Mouse (Mus musculus) lung, embryonic 14.5 days (tissue): ENCODE results near the gene Commd1. TPM values are rescaled to one million over a fixed set of nuclear protein-coding genes. Genes with fewer than 3 reads are reported as not detected.

ENCODE experiments used
- ATAC-seq: fragments of 200-750 bp; cut with Nextera tagmentation; 2 replicates; pipeline ENCODE4 v1.8.0; 2017; ENCODE audit warnings: mild to moderate bottlenecking, moderate TSS enrichment, moderate library complexity; ENCODE audit not compliant: insufficient read depth
- DNase-seq: peaks from one replicate; pipeline ENCODE4 v3.0.0-alpha.2; 2015
- H3K27ac ChIP-seq: fragments of 300-500 bp; sonication (generic); 2 replicates; pipeline ENCODE4 v1.5.1; 2014; ENCODE audit warnings: low read depth, mild to moderate bottlenecking, moderate library complexity
- H3K27me3 ChIP-seq: fragments of 300-500 bp; sonication (generic); 2 replicates; pipeline ENCODE4 v1.6.1; 2014; ENCODE audit warnings: low read length, control low read depth; ENCODE audit not compliant: insufficient read depth
- H3K36me3 ChIP-seq: fragments of 300-500 bp; sonication (generic); 2 replicates; pipeline ENCODE4 v1.6.1; 2014; ENCODE audit warnings: control low read depth; ENCODE audit not compliant: insufficient read depth
- H3K4me1 ChIP-seq: fragments of 300-500 bp; sonication (generic); 2 replicates; pipeline ENCODE4 v1.6.1; 2014; ENCODE audit warnings: antibody characterized with exemption, control low read depth; ENCODE audit not compliant: insufficient read depth
- H3K4me2 ChIP-seq: fragments of 300-500 bp; sonication (generic); 2 replicates; pipeline ENCODE4 v1.6.1; 2014; ENCODE audit warnings: mild to moderate bottlenecking
- H3K4me3 ChIP-seq: fragments of 300-500 bp; sonication (generic); 2 replicates; pipeline ENCODE4 v1.5.1; 2014; ENCODE audit warnings: low read depth, low read length
- H3K9ac ChIP-seq: fragments of 300-500 bp; sonication (generic); 2 replicates; pipeline ENCODE4 v1.6.1; 2014
- H3K9me3 ChIP-seq: fragments of 300-500 bp; sonication (generic); 2 replicates; pipeline ENCODE4 v1.6.1; 2016; ENCODE audit warnings: low read depth, low read length, control low read depth
- CTCF ChIP-seq: IDR thresholded peaks from 2 replicates; pipeline ENCODE4 v1.5.1; 2016; ENCODE audit warnings: antibody characterized with exemption, low read depth
- WGBS: fragments of 180-500 bp; shearing (Covaris S2); extraction: QIAGEN DNeasy Blood & Tissue Kit; methylation state at CpG from one replicate; pipeline ENCODE4 v1.1.7; 2014; 5-methylcytosine and 5-hydroxymethylcytosine counted together
- polyA plus RNA-seq: library from polyadenylated mRNA; unstranded; fragments of >200 nt; fragmentation: Nextera tagmentation; extraction: Ambion mirVana; gene quantifications from 2 replicates; pipeline ENCODE4 v1.2.1, GENCODE M21; 2014

The Commd1 gene
- polyA plus RNA-seq, 1 experiment from 2014 or later = 422 TPM

DNA sequence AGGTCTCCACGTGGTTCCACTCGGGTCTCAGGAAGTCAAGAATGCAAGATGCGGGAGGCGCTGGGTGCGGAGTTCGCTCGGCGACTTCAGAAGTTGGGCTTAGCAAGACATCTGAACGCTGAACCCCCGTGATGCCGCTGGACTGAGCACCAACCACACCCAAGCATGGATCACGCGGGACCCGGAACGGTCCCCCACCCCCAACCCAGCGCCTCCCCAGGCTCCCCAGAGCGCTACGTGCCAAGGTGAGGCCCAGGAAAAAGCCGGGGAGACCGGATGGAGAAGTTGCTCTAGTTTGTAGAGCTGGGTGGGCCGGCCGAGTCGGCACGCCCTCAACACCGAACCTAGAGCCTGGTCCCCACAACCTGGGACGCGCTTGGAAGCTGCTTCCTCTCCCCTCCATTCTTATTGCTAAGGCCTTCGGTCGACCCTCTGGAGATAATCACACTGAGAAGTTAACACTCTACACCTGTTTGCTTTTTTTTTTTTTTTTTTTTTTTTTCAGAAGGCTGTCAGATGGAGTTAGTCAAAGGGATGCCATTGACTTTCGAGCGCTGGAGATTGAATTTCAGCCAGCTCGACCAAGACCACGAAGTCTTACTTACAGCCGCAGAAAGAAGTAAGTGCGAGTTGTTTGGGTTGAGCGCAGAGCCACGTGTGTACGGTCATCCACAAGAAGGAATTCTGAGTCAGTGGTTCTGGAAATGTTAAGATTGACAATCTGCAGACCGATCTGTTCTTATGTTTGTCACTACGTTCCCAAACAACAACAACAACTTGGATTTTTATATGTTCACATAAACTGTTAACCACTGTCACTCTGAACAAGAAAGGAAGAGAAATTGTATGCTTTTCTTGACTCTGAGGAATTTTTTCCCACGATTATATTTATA, 121.6 kb downstream of the Commd1 start, which contains the start of gene B3gnt2:
Gene B3gnt2 (minus strand): TSS at position 627 of the 893 bp plus-strand sequence.
- Histone ChIP-seq H3K27me3 (peaks cover 27% of the 10 kb centered on the region), H3K27ac (peak within 1 kb of the TSS; percentile 86), H3K4me3 (peak within 1 kb of the TSS; percentile 73), H3K9me3 (no peaks in the 10 kb centered on the region), H3K4me1 (no peaks in the 10 kb centered on the region), H3K4me2 (peak within 1 kb of the TSS; percentile 96), H3K9ac (peak within 1 kb of the TSS; percentile 82), H3K36me3 (no peaks in the 10 kb centered on the region)
- ATAC-seq = peak; percentile 15
- no peak for TF ChIP-seq CTCF
- peak; percentile 54 for DNase-seq
- WGBS = 4% methylated on average over 41 of the region's 41 CpGs

DNA sequence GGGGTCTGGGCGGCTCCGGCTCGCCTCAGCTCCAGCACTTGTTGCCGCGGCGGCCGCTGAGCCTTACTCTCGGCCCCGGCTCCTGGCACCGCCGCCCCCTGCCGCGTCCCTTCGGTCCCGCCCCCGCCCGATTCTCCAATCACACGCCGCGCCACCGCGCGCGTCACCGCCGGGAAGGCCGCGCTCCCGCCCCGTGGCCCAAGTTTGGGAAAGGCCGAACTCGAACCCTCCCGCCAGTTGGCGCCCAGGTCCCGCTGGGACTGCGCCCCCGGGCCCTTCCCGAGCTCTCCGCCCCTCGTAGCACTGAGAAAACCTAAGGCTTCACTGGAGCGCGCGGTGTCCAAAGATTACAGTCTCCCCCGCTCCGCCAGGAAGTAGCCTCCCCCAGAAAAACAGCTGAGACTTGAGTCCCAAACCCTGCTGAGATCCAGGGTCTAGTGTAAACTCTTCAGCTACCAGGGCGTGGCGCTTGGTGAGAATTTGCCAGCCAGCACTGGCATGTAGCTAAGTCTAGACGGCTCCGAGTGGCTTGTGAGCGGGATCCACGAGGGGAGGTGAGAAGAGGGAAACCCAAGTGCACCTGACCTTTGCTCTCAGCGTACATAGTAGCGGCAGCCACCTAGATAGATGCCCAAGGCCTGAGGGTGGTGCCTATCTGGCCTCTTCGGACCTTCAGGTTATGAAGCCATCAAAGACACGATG, 122.4 kb downstream of the Commd1 start:
- H3K27ac ChIP-seq = peak overlapping the region; percentile 86
- H3K4me3 ChIP-seq = peak overlapping the region; percentile 73
- peak; percentile 16; the same call in 1 of the 2 replicates for TF ChIP-seq CTCF
- peaks cover 27% of the 10 kb centered on the region for H3K27me3 ChIP-seq
- peak; percentile 95 for ATAC-seq
- WGBS = 1% methylated on average over 54 of the region's 55 CpGs
- no peaks in the 10 kb centered on the region for H3K36me3 ChIP-seq
- peak overlapping the region; percentile 82 for H3K9ac ChIP-seq
- no peaks in the 10 kb centered on the region for H3K9me3 ChIP-seq
- peak; percentile 93 for DNase-seq
- H3K4me1 ChIP-seq = no peaks in the 10 kb centered on the region
- peak overlapping the region; percentile 96 for H3K4me2 ChIP-seq

DNA sequence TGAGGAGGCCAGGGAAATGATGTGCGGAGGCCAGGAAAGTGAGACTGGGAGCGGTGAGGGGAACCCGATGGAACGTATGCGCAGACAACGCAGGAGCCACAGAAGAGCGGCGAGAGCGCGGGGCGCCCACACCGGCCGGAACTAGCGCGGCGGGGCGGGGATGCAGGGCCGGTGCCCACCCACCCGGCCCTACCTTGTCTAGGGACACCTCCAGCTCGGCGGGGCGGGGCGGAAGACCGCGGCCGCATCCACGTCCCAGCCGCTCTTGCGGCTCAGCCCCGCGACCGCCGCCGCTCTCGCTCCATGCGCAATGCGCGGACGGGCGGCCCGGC, 122.9 kb downstream of the Commd1 start:
- peak; percentile 77 for ATAC-seq
- H3K4me2 ChIP-seq = peak overlapping the region; percentile 96
- H3K9ac ChIP-seq = peak overlapping the region; percentile 82
- no peaks in the 10 kb centered on the region for H3K36me3 ChIP-seq
- peak overlapping the region; percentile 73 for H3K4me3 ChIP-seq
- WGBS = under 1% methylated on average over 34 of the region's 41 CpGs
- peak overlapping the region; percentile 86 for H3K27ac ChIP-seq
- no peak for TF ChIP-seq CTCF
- H3K27me3 ChIP-seq = peaks cover 27% of the 10 kb centered on the region
- DNase-seq = no peak
- no peaks in the 10 kb centered on the region for H3K9me3 ChIP-seq
- no peaks in the 10 kb centered on the region for H3K4me1 ChIP-seq

DNA sequence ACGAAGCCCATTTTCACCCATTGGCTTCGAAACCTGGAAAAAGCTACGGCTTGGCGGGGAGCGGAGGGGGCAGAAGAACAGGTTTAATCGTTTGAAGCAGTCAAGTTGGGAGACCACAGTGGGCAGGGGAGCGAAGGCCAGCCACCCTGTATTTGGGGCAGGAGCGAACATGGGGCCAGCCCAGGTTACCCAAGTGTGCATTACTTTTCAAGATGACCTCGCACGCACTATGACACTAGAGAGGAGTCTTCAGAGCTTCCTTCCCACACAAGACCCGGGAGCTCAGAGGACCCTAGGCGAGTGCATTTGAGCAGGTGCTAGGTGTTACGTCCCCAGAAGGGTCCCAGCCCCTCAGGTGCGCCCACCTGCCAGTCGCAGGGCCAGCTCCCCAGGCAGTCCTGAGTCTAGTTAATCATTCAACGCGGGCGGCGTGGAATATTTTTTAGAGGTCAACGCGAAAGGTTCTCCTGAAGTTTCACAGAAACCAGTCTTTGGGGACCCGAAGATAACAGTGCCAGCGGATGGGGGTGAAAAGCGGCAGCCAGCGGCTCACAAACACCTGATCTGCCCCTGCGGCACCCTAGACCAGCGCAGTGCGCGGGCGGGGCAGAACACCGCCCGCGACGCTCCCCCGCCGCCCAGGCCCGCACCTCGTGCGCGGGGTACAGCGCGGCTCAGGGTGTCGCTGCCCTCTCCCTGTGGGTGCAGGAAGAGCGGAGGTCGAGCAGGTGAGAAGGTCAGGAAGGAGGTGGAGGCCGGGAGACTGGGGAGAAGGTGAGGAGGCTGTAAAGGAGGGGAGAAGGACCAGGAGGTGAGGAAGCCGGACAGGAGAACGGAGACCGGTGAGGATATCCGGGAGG, 123.5 kb downstream of the Commd1 start:
- Histone ChIP-seq H3K4me3 (peak overlapping the region; percentile 73), H3K9me3 (no peaks in the 10 kb centered on the region), H3K4me1 (no peaks in the 10 kb centered on the region), H3K4me2 (peak overlapping the region; percentile 96), H3K36me3 (no peaks in the 10 kb centered on the region), H3K27me3 (peaks cover 27% of the 10 kb centered on the region), H3K9ac (peak overlapping the region; percentile 82), H3K27ac (peak overlapping the region; percentile 86)
- WGBS = 3% methylated on average over 46 of the region's 50 CpGs
- ATAC-seq = peak; percentile 21; the same call in 1 of the 2 replicates
- no peak for TF ChIP-seq CTCF
- no peak for DNase-seq

DNA sequence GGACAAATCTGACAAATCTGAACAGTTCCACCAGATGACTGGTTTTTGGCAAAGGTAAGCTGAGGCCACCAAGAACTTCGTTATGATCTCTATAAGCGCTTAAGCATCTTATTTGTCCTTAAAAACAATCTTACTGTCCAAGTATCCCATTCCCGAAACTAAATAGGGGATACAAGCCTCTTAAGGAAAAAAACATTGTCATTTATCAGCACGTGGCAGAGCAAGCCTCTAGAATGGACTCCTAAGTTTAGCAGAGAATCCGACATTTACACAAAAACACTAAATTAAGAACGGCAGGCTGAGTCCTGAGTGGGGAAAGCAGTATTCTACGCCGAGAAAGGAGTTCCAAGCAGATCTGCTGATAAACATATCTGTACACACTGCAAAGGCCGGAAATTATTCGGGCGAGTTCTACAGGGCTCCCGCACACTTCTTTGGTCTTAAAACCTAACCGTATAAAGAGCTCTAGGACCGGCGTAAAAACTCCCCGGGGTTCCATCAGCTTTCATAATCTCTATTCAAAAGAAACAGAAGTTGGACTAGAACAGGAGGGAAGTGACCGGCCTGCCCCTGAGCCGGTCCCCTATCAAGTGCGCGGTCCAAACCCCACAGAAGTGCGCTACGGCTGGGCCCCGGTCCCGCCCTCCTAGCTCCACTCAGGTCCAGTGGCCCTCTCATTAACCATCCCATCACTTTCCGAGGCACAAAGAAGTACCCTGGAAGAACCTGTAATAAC, 124.3 kb downstream of the Commd1 start:
- Histone ChIP-seq H3K27ac (peak overlapping the region; percentile 12; the same call in 1 of the 2 replicates), H3K4me1 (no peaks in the 10 kb centered on the region), H3K4me3 (peak overlapping the region; percentile 73), H3K9me3 (no peaks in the 10 kb centered on the region), H3K4me2 (peak overlapping the region; percentile 96), H3K27me3 (peaks cover 27% of the 10 kb centered on the region), H3K36me3 (no peaks in the 10 kb centered on the region), H3K9ac (peak overlapping the region; percentile 82)
- ATAC-seq (no peak), DNase-seq (peak; percentile 37)
- TF ChIP-seq CTCF = no peak
- WGBS = 18% methylated on average over 25 of the region's 25 CpGs

DNA sequence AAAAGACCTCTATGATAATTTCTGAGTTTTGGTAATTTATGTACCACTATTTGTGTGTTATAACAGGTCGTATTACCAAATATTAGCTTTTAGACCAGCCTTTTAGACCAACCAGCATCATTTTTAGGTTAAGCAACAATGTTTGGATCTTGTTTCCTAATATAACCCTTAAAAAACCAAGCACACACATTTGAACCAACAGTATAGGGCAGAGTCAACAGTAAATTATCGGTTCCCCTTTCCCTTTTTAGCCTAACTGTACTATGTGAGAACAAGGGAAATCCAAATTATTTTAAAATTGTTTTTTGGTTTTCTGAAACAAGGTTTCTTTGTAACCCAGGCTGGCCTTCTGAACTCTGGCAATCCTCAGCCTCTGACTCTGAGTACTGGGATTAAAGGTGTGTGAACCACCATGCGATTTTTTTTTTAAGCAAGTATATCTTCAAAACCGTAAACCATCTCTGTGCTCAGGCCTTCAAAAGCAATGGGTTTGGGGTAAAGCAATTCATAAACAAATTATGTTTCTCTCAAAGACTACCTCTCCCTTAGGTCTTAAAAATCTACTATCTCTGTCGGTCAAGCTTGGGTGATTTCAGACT, 125.0 kb downstream of the Commd1 start:
- Histone ChIP-seq H3K27me3 (peaks cover 24% of the 10 kb centered on the region), H3K4me2 (peak overlapping the region; percentile 96), H3K36me3 (no peaks in the 10 kb centered on the region), H3K9ac (no peak overlapping the region), H3K27ac (no peak overlapping the region), H3K4me3 (peak overlapping the region; percentile 73; the same call in 1 of the 2 replicates), H3K9me3 (no peaks in the 10 kb centered on the region), H3K4me1 (no peaks in the 10 kb centered on the region; the same call in 1 of the 2 replicates)
- WGBS = 78% methylated on average over 5 of the region's 5 CpGs
- DNase-seq (no peak), ATAC-seq (no peak)
- no peak for TF ChIP-seq CTCF
